Mouse (Mus musculus) left cerebral cortex, postnatal 25 days (tissue): ENCODE results near the gene Ddit4l. TPM values are rescaled to one million over a fixed set of nuclear protein-coding genes. Genes with fewer than 3 reads are reported as not detected.
"Not testable (repeated sequence)": the region's sequence is repeated elsewhere in the genome, so short reads cannot be mapped to it uniquely, and the experiment has no call there.

Source experiments
- DNase-seq, 2 experiments: peaks; one replicate each; pipeline ENCODE4 v3.0.0; 2022; ENCODE audit warnings: low spot score in 2 of 2, mixed read lengths in 1 of 2
- intact Hi-C: fragments of 180-260 bp; cut with DNase I; formaldehyde crosslinking; loops from one replicate; pipeline ENCODE4 v1.15.1; 2025
- total RNA-seq, 2 experiments: library from RNA; stranded (reverse); gene quantifications; 2 replicates each; pipeline ENCODE4 v1.2.3; 2021

The Ddit4l gene
- 10 to 100 TPM; 24.1 to 25.8 TPM for total RNA-seq

- DNase-seq: not testable (repeated sequence)
- intact Hi-C loops: loop anchor here (5.0 kb wide), 1 partner anchor 59 kb away; no protein-coding TSS in a partner anchor
Observed at GRCm38 (mm10) chr3:137621312-137621711, at the start of gene Ddit4l. Ddit4l (plus strand) TSS chr3:137621612.

GRCm38 (mm10) chr3:137576146-137576545, 45.3 kb upstream of the Ddit4l start:
- intact Hi-C loops: no loop called here

GRCm38 (mm10) chr3:137586376-137586969, 34.9 kb upstream of the Ddit4l start:
- intact Hi-C loops: no loop called here
- DNase-seq: no peak

More at GRCm38 (mm10) chr3:137576146-137576545, 45.3 kb upstream of the Ddit4l start:
- no peak for DNase-seq

GRCm38 (mm10) chr3:137589811-137590210, 31.6 kb upstream of the Ddit4l start:
- intact Hi-C loops: no loop called here

GRCm38 (mm10) chr3:137594332-137594905, 27.0 kb upstream of the Ddit4l start:
- intact Hi-C loops: no loop called here
- DNase-seq: no peak

More at GRCm38 (mm10) chr3:137589811-137590210, 31.6 kb upstream of the Ddit4l start:
- no peak for DNase-seq

- peak in 1 of 2 experiments; percentile 84 for DNase-seq
- intact Hi-C loops: loop anchor here (5.0 kb wide), 2 partner anchors 47 to 97 kb away; no protein-coding TSS in a partner anchor
Observed at GRCm38 (mm10) chr3:137608918-137609435, 12.4 kb upstream of the Ddit4l start.

- DNase-seq: no peak
- intact Hi-C loops: no loop called here
Observed at GRCm38 (mm10) chr3:137610457-137611109, 10.8 kb upstream of the Ddit4l start.

- no peak for DNase-seq
- intact Hi-C loops: no loop called here
Observed at GRCm38 (mm10) chr3:137611110-137611857, 10.1 kb upstream of the Ddit4l start.

GRCm38 (mm10) chr3:137611981-137612380, 9.4 kb upstream of the Ddit4l start:
- intact Hi-C loops: no loop called here
- no peak for DNase-seq

- DNase-seq: peak in 1 of 2 experiments; percentile 61
- intact Hi-C loops: loop anchor here (5.0 kb wide), 1 partner anchor 58 kb away; no protein-coding TSS in a partner anchor
Observed at GRCm38 (mm10) chr3:137620540-137620939, 872 bp upstream of the Ddit4l start.

- intact Hi-C loops: loop anchor here (2.0 to 5.0 kb wide), 2 partner anchors 60 to 131 kb away; no protein-coding TSS in a partner anchor
- DNase-seq: no peak
Observed at GRCm38 (mm10) chr3:137622091-137622490, 679 bp downstream of the Ddit4l start.

GRCm38 (mm10) chr3:137622895-137623580, 1.6 kb downstream of the Ddit4l start:
- intact Hi-C loops: loop anchor here (2.0 to 5.0 kb wide), 2 partner anchors 61 to 130 kb away; no protein-coding TSS in a partner anchor
- no peak for DNase-seq

GRCm38 (mm10) chr3:137623581-137624362, 2.4 kb downstream of the Ddit4l start:
- DNase-seq: no peak
- intact Hi-C loops: loop anchor here (2.0 to 5.0 kb wide), 2 partner anchors 61 to 129 kb away; no protein-coding TSS in a partner anchor

GRCm38 (mm10) chr3:137625054-137625453, 3.6 kb downstream of the Ddit4l start:
- intact Hi-C loops: no loop called here
- DNase-seq: no peak

- no peak for DNase-seq
- intact Hi-C loops: no loop called here
Observed at GRCm38 (mm10) chr3:137633726-137634125, 12.3 kb downstream of the Ddit4l start.

- intact Hi-C loops: no loop called here
- DNase-seq: no peak
Observed at GRCm38 (mm10) chr3:137636571-137636970, 15.2 kb downstream of the Ddit4l start.

- intact Hi-C loops: no loop called here
- DNase-seq: no peak
Observed at GRCm38 (mm10) chr3:137641238-137641637, 19.8 kb downstream of the Ddit4l start.

GRCm38 (mm10) chr3:137642137-137642536, 20.7 kb downstream of the Ddit4l start:
- peak in 1 of 2 experiments; percentile 30 for DNase-seq
- intact Hi-C loops: no loop called here
